Mouse (Mus musculus): ENCODE measurements around the gene Sv2a. TPM values are rescaled to one million over a fixed set of nuclear protein-coding genes. Genes with fewer than 3 reads are reported as not detected.
"Not testable (repeated sequence)": the region's sequence is repeated elsewhere in the genome, so short reads cannot be mapped to it uniquely, and the experiment has no call there.

The Sv2a gene
- polyA plus RNA-seq, 1 experiment from 2014 or later: 2.3 TPM

GRCm38 (mm10) chr3:96220131-96220764 lies 39.3 kb downstream of the Sv2a start:
- DNase-seq (ENCODE audit: low spot score): peak; percentile 63

- DNase-seq (ENCODE audit: low spot score): peak; percentile 97
Observed at GRCm38 (mm10) chr3:96220765-96221639, 40.1 kb downstream of the Sv2a start, which contains the start of the genes Hist2h2ac and Hist2h2be. Gene Hist2h2ac, minus strand, starts transcription at chr3:96220880. Gene Hist2h2be, plus strand, starts transcription at chr3:96221119.

GRCm38 (mm10) chr3:96221640-96222038 lies 40.7 kb downstream of the Sv2a start:
- DNase-seq (ENCODE audit: low spot score): no peak

- no peak for DNase-seq (ENCODE audit: low spot score)
Observed at GRCm38 (mm10) chr3:96222774-96223173, 41.8 kb downstream of the Sv2a start.

GRCm38 (mm10) chr3:96225421-96225820 lies 44.5 kb downstream of the Sv2a start:
- DNase-seq (ENCODE audit: low spot score): no peak

- no peak for DNase-seq (ENCODE audit: low spot score)
Observed at GRCm38 (mm10) chr3:96226695-96227648, 46.0 kb downstream of the Sv2a start.

- no peak for DNase-seq (ENCODE audit: low spot score)
Observed at GRCm38 (mm10) chr3:96228828-96229227, 47.9 kb downstream of the Sv2a start.

- DNase-seq (ENCODE audit: low spot score): no peak
Observed at GRCm38 (mm10) chr3:96230404-96230803, 49.5 kb downstream of the Sv2a start.

- no peak for DNase-seq (ENCODE audit: low spot score)
Observed at GRCm38 (mm10) chr3:96230910-96231757, 50.2 kb downstream of the Sv2a start.

- DNase-seq (ENCODE audit: low spot score): no peak
Observed at GRCm38 (mm10) chr3:96231758-96232120, 50.8 kb downstream of the Sv2a start.

GRCm38 (mm10) chr3:96234914-96235313 lies 54.0 kb downstream of the Sv2a start:
- peak; percentile 33 for DNase-seq (ENCODE audit: low spot score)

- DNase-seq (ENCODE audit: low spot score): no peak
Observed at GRCm38 (mm10) chr3:96235836-96236235, 54.9 kb downstream of the Sv2a start.

- no peak for DNase-seq (ENCODE audit: low spot score)
Observed at GRCm38 (mm10) chr3:96236834-96237334, 55.9 kb downstream of the Sv2a start.

- peak; percentile 31 for DNase-seq (ENCODE audit: low spot score)
Observed at GRCm38 (mm10) chr3:96237335-96237903, 56.5 kb downstream of the Sv2a start.

GRCm38 (mm10) chr3:96237904-96238511 lies 57.1 kb downstream of the Sv2a start:
- DNase-seq (ENCODE audit: low spot score): peak; percentile 51

- not testable (repeated sequence) for DNase-seq (ENCODE audit: low spot score)
Observed at GRCm38 (mm10) chr3:96238954-96239793, 58.2 kb downstream of the Sv2a start, which contains the start of gene Hist2h3c2. Gene Hist2h3c2, minus strand, starts transcription at chr3:96239127.

GRCm38 (mm10) chr3:96239949-96240798 lies 59.2 kb downstream of the Sv2a start, which contains the start of gene Hist2h2aa2:
Gene Hist2h2aa2, minus strand, starts transcription at chr3:96240276.
- peak; percentile 63 for DNase-seq (ENCODE audit: low spot score)
